Mouse (Mus musculus): ENCODE measurements around the gene Nrxn3.

Gene Nrxn3

GRCm38 (mm10) chr12:88812173-88812572 lies 89.5 kb downstream of the Nrxn3 start:
- no peak for DNase-seq (ENCODE audit: low read depth, low spot score)

GRCm38 (mm10) chr12:88816865-88817264 lies 94.2 kb downstream of the Nrxn3 start:
- no peak for DNase-seq (ENCODE audit: low read depth, low spot score)

GRCm38 (mm10) chr12:88818622-88819334 lies 96.1 kb downstream of the Nrxn3 start:
- no peak for DNase-seq (ENCODE audit: low read depth, low spot score)

GRCm38 (mm10) chr12:88819335-88819709 lies 96.6 kb downstream of the Nrxn3 start:
- no peak for DNase-seq (ENCODE audit: low read depth, low spot score)

GRCm38 (mm10) chr12:88820131-88820530 lies 97.5 kb downstream of the Nrxn3 start:
- DNase-seq (ENCODE audit: low read depth, low spot score), result no peak

GRCm38 (mm10) chr12:88830851-88831250 lies 108.2 kb downstream of the Nrxn3 start:
- DNase-seq (ENCODE audit: low read depth, low spot score), result no peak

GRCm38 (mm10) chr12:88835821-88836220 lies 113.1 kb downstream of the Nrxn3 start:
- no peak for DNase-seq (ENCODE audit: low read depth, low spot score)

- DNase-seq (ENCODE audit: low read depth, low spot score), result no peak
Measured at GRCm38 (mm10) chr12:88839724-88840123, 117.0 kb downstream of the Nrxn3 start.

- DNase-seq (ENCODE audit: low read depth, low spot score), result no peak
Measured at GRCm38 (mm10) chr12:88841350-88841749, 118.7 kb downstream of the Nrxn3 start.

GRCm38 (mm10) chr12:88850400-88851179 lies 127.9 kb downstream of the Nrxn3 start:
- no peak for DNase-seq (ENCODE audit: low read depth, low spot score)

- DNase-seq (ENCODE audit: low read depth, low spot score), result no peak
Measured at GRCm38 (mm10) chr12:88854039-88854438, 131.4 kb downstream of the Nrxn3 start.

- no peak for DNase-seq (ENCODE audit: low read depth, low spot score)
Measured at GRCm38 (mm10) chr12:88857701-88858100, 135.0 kb downstream of the Nrxn3 start.

- DNase-seq (ENCODE audit: low read depth, low spot score), result no peak
Measured at GRCm38 (mm10) chr12:88859456-88860345, 137.0 kb downstream of the Nrxn3 start.

GRCm38 (mm10) chr12:88860397-88860796 lies 137.7 kb downstream of the Nrxn3 start:
- DNase-seq (ENCODE audit: low read depth, low spot score), result no peak

GRCm38 (mm10) chr12:88863069-88863468 lies 140.4 kb downstream of the Nrxn3 start:
- no peak for DNase-seq (ENCODE audit: low read depth, low spot score)

GRCm38 (mm10) chr12:88868288-88868687 lies 145.6 kb downstream of the Nrxn3 start:
- no peak for DNase-seq (ENCODE audit: low read depth, low spot score)

- DNase-seq (ENCODE audit: low read depth, low spot score), result no peak
Measured at GRCm38 (mm10) chr12:88897331-88897730, 174.7 kb downstream of the Nrxn3 start.

GRCm38 (mm10) chr12:88900014-88900727 lies 177.5 kb downstream of the Nrxn3 start:
- no peak for DNase-seq (ENCODE audit: low read depth, low spot score)

- no peak for DNase-seq (ENCODE audit: low read depth, low spot score)
Measured at GRCm38 (mm10) chr12:88900728-88901080, 178.0 kb downstream of the Nrxn3 start.

- DNase-seq (ENCODE audit: low read depth, low spot score), result peak; percentile 18
Measured at GRCm38 (mm10) chr12:88910761-88911160, 188.1 kb downstream of the Nrxn3 start.

GRCm38 (mm10) chr12:88916752-88917151 lies 194.1 kb downstream of the Nrxn3 start:
- no peak for DNase-seq (ENCODE audit: low read depth, low spot score)

All from WW6 (cell line).